Mouse (Mus musculus): ENCODE results near the gene Ino80. TPM values are rescaled to one million over a fixed set of nuclear protein-coding genes. Genes with fewer than 3 reads are reported as not detected.

Ino80 gene
- polyA plus RNA-seq, 1 experiment, result 7.3 TPM

- Histone ChIP-seq H3K4me1 (ENCODE audit: control insufficient read depth, insufficient read depth, insufficient read length) (no peaks in the 10 kb centered on the region), H3K27me3 (ENCODE audit: control insufficient read depth, insufficient read depth, low read length) (no peaks in the 10 kb centered on the region), H3K27ac (ENCODE audit: insufficient read depth, low read length) (no peak overlapping the region), H3K4me3 (ENCODE audit: extremely low read depth, insufficient read depth, insufficient read length) (no peak overlapping the region), H3K36me3 (ENCODE audit: control insufficient read depth, insufficient read depth, low read length) (peaks cover 39% of the 10 kb centered on the region)
- TF ChIP-seq POLR2A (IDR thresholded peaks at IDR 0.05; ENCODE audit: low read depth, low read length) (no peak), CTCF (IDR thresholded peaks at IDR 0.05; ENCODE audit: extremely low read depth, insufficient read depth, insufficient read length, insufficient replicate concordance) (no peak)
- 85% methylated on average over 3 of the region's 3 CpGs for WGBS
- DNase-seq (ENCODE audit: low read depth in 1 of 2, low spot score in 2 of 2), result no peak
These were observed 98.0 kb downstream of the Ino80 start for GRCm38 (mm10) chr2:119379455-119379854.

- TF ChIP-seq POLR2A (IDR thresholded peaks at IDR 0.05; ENCODE audit: low read depth, low read length), result no peak
- TF ChIP-seq CTCF (IDR thresholded peaks at IDR 0.05; ENCODE audit: extremely low read depth, insufficient read depth, insufficient read length, insufficient replicate concordance), result no peak
- Histone ChIP-seq H3K4me3 (ENCODE audit: extremely low read depth, insufficient read depth, insufficient read length) (no peak overlapping the region), H3K4me1 (ENCODE audit: control insufficient read depth, insufficient read depth, insufficient read length) (no peaks in the 10 kb centered on the region), H3K27ac (ENCODE audit: insufficient read depth, low read length) (no peak overlapping the region), H3K27me3 (ENCODE audit: control insufficient read depth, insufficient read depth, low read length) (no peaks in the 10 kb centered on the region), H3K36me3 (ENCODE audit: control insufficient read depth, insufficient read depth, low read length) (peaks cover 39% of the 10 kb centered on the region)
- 91% methylated on average over 3 of the region's 3 CpGs for WGBS
- DNase-seq (ENCODE audit: low read depth in 1 of 2, low spot score in 2 of 2), result no peak
These were observed 99.7 kb downstream of the Ino80 start for GRCm38 (mm10) chr2:119377826-119378225.

GRCm38 (mm10) chr2:119377286-119377685 is 100.2 kb downstream of the Ino80 start:
- DNase-seq (ENCODE audit: low read depth in 1 of 2, low spot score in 2 of 2), result no peak
- 84% methylated on average over 9 of the region's 9 CpGs for WGBS
- peaks cover 39% of the 10 kb centered on the region for H3K36me3 ChIP-seq (ENCODE audit: control insufficient read depth, insufficient read depth, low read length)
- no peak overlapping the region for H3K4me3 ChIP-seq (ENCODE audit: extremely low read depth, insufficient read depth, insufficient read length)
- H3K27me3 ChIP-seq (ENCODE audit: control insufficient read depth, insufficient read depth, low read length), result no peaks in the 10 kb centered on the region
- no peak overlapping the region for H3K27ac ChIP-seq (ENCODE audit: insufficient read depth, low read length)
- TF ChIP-seq POLR2A (IDR thresholded peaks at IDR 0.05; ENCODE audit: low read depth, low read length) (no peak), CTCF (IDR thresholded peaks at IDR 0.05; ENCODE audit: extremely low read depth, insufficient read depth, insufficient read length, insufficient replicate concordance) (no peak)
- H3K4me1 ChIP-seq (ENCODE audit: control insufficient read depth, insufficient read depth, insufficient read length), result no peaks in the 10 kb centered on the region

- H3K27ac ChIP-seq (ENCODE audit: insufficient read depth, low read length), result no peak overlapping the region
- peaks cover 12% of the 10 kb centered on the region for H3K36me3 ChIP-seq (ENCODE audit: control insufficient read depth, insufficient read depth, low read length)
- no peak for DNase-seq (ENCODE audit: low read depth in 1 of 2, low spot score in 2 of 2)
- no peaks in the 10 kb centered on the region for H3K4me1 ChIP-seq (ENCODE audit: control insufficient read depth, insufficient read depth, insufficient read length)
- 89% methylated on average over 10 of the region's 10 CpGs for WGBS
- no peaks in the 10 kb centered on the region for H3K27me3 ChIP-seq (ENCODE audit: control insufficient read depth, insufficient read depth, low read length)
- no peak overlapping the region for H3K4me3 ChIP-seq (ENCODE audit: extremely low read depth, insufficient read depth, insufficient read length)
- TF ChIP-seq POLR2A (IDR thresholded peaks at IDR 0.05; ENCODE audit: low read depth, low read length), result no peak
- TF ChIP-seq CTCF (IDR thresholded peaks at IDR 0.05; ENCODE audit: extremely low read depth, insufficient read depth, insufficient read length, insufficient replicate concordance), result no peak
These were observed 107.4 kb downstream of the Ino80 start for GRCm38 (mm10) chr2:119370116-119370515.

- peaks cover 3% of the 10 kb centered on the region for H3K36me3 ChIP-seq (ENCODE audit: control insufficient read depth, insufficient read depth, low read length)
- no peak for DNase-seq (ENCODE audit: low read depth in 1 of 2, low spot score in 2 of 2)
These were observed 110.1 kb downstream of the Ino80 start for GRCm38 (mm10) chr2:119367346-119367745.

GRCm38 (mm10) chr2:119364969-119365368 is 112.5 kb downstream of the Ino80 start:
- TF ChIP-seq CTCF (IDR thresholded peaks at IDR 0.05; ENCODE audit: extremely low read depth, insufficient read depth, insufficient read length, insufficient replicate concordance) (no peak), POLR2A (IDR thresholded peaks at IDR 0.05; ENCODE audit: low read depth, low read length) (no peak)
- H3K4me1 ChIP-seq (ENCODE audit: control insufficient read depth, insufficient read depth, insufficient read length), result no peaks in the 10 kb centered on the region
- H3K4me3 ChIP-seq (ENCODE audit: extremely low read depth, insufficient read depth, insufficient read length), result no peak overlapping the region
- H3K27ac ChIP-seq (ENCODE audit: insufficient read depth, low read length), result no peak overlapping the region
- no peaks in the 10 kb centered on the region for H3K36me3 ChIP-seq (ENCODE audit: control insufficient read depth, insufficient read depth, low read length)
- WGBS, result 99% methylated on average over 3 of the region's 3 CpGs
- H3K27me3 ChIP-seq (ENCODE audit: control insufficient read depth, insufficient read depth, low read length), result no peaks in the 10 kb centered on the region
- DNase-seq (ENCODE audit: low read depth in 1 of 2, low spot score in 2 of 2), result no peak

More at GRCm38 (mm10) chr2:119367346-119367745, 110.1 kb downstream of the Ino80 start:
- Histone ChIP-seq H3K27me3 (ENCODE audit: control insufficient read depth, insufficient read depth, low read length) (no peaks in the 10 kb centered on the region), H3K4me3 (ENCODE audit: extremely low read depth, insufficient read depth, insufficient read length) (no peak overlapping the region), H3K4me1 (ENCODE audit: control insufficient read depth, insufficient read depth, insufficient read length) (no peaks in the 10 kb centered on the region), H3K27ac (ENCODE audit: insufficient read depth, low read length) (no peak overlapping the region)
- TF ChIP-seq CTCF (IDR thresholded peaks at IDR 0.05; ENCODE audit: extremely low read depth, insufficient read depth, insufficient read length, insufficient replicate concordance) (no peak), POLR2A (IDR thresholded peaks at IDR 0.05; ENCODE audit: low read depth, low read length) (no peak)
- WGBS, result 84% methylated on average over 3 of the region's 3 CpGs

GRCm38 (mm10) chr2:119359721-119360291 is 117.7 kb downstream of the Ino80 start:
- H3K4me1 ChIP-seq (ENCODE audit: control insufficient read depth, insufficient read depth, insufficient read length), result no peaks in the 10 kb centered on the region
- H3K36me3 ChIP-seq (ENCODE audit: control insufficient read depth, insufficient read depth, low read length), result no peaks in the 10 kb centered on the region
- WGBS, result 58% methylated on average over 2 of the region's 2 CpGs
- H3K4me3 ChIP-seq (ENCODE audit: extremely low read depth, insufficient read depth, insufficient read length), result no peak overlapping the region
- TF ChIP-seq CTCF (IDR thresholded peaks at IDR 0.05; ENCODE audit: extremely low read depth, insufficient read depth, insufficient read length, insufficient replicate concordance) (no peak), POLR2A (IDR thresholded peaks at IDR 0.05; ENCODE audit: low read depth, low read length) (no peak)
- no peak for DNase-seq (ENCODE audit: low read depth in 1 of 2, low spot score in 2 of 2)
- no peak overlapping the region for H3K27ac ChIP-seq (ENCODE audit: insufficient read depth, low read length)
- no peaks in the 10 kb centered on the region for H3K27me3 ChIP-seq (ENCODE audit: control insufficient read depth, insufficient read depth, low read length)

Data from spleen, adult 2 months (tissue).